ENCODE assay signal across 12 mouse cellular contexts in genomic region chr4:46068060-46068459, GRCm38 (mm10).
"Had no signal": no experiment of that assay in that cellular context is flagged by ENCODE, and none has a peak within 500 bp of the region (broad histone marks: within the 10 kb centered on the region; RNA-seq: fewer than 3 reads in every experiment).

No protein-coding gene starts in this region.

- H3K27me3 ChIP-seq: midbrain, embryonic 13.5 days; stomach, embryonic 15.5 days had no signal

- H3K9ac ChIP-seq: liver, embryonic 15.5 days; midbrain, embryonic 13.5 days; stomach, embryonic 15.5 days had no signal

- H3K36me3 ChIP-seq: limb, embryonic 10.5 days; midbrain, embryonic 13.5 days; stomach, embryonic 15.5 days had no signal

- H3K9me3 ChIP-seq: limb, embryonic 10.5 days; liver, embryonic 15.5 days; midbrain, embryonic 13.5 days; stomach, embryonic 15.5 days had no signal

- ATAC-seq: lung, postnatal 0 days; midbrain, embryonic 13.5 days had no signal

- DNase-seq: kidney, adult 2 months; kidney, postnatal 36 days; layer of hippocampus, adult 9-11 months; lung, adult 2 months; lung, postnatal 36 days had no signal

- H3K4me2 ChIP-seq: liver, embryonic 11.5 days; liver, embryonic 15.5 days; midbrain, embryonic 13.5 days; stomach, embryonic 15.5 days had no signal

- H3K4me3 ChIP-seq: limb, embryonic 10.5 days; liver, embryonic 15.5 days; midbrain, embryonic 13.5 days; stomach, embryonic 15.5 days had no signal

- H3K4me1 ChIP-seq: liver, embryonic 15.5 days; stomach, embryonic 15.5 days had no signal

- H3K27ac ChIP-seq: kidney, postnatal 0 days; limb, embryonic 10.5 days; liver, embryonic 15.5 days; midbrain, embryonic 13.5 days; stomach, embryonic 15.5 days had no signal
